Mouse (Mus musculus): ENCODE measurements around the gene Ripk1. TPM values are rescaled to one million over a fixed set of nuclear protein-coding genes. Genes with fewer than 3 reads are reported as not detected.

Ripk1 gene
- 1 to 10 TPM; 2.7 to 3.2 TPM for total RNA-seq (2021)
- long read RNA-seq, experiment 1, partial matches to known transcripts = 0 of 2 reads
- long read RNA-seq, experiment 1, other reads (novel, unspliced or antisense) = 1 of 2 reads
- long read RNA-seq, experiment 2, partial matches to known transcripts = 1 of 3 reads
- long read RNA-seq, experiment 2, other reads (novel, unspliced or antisense) = 1 of 3 reads

DNA sequence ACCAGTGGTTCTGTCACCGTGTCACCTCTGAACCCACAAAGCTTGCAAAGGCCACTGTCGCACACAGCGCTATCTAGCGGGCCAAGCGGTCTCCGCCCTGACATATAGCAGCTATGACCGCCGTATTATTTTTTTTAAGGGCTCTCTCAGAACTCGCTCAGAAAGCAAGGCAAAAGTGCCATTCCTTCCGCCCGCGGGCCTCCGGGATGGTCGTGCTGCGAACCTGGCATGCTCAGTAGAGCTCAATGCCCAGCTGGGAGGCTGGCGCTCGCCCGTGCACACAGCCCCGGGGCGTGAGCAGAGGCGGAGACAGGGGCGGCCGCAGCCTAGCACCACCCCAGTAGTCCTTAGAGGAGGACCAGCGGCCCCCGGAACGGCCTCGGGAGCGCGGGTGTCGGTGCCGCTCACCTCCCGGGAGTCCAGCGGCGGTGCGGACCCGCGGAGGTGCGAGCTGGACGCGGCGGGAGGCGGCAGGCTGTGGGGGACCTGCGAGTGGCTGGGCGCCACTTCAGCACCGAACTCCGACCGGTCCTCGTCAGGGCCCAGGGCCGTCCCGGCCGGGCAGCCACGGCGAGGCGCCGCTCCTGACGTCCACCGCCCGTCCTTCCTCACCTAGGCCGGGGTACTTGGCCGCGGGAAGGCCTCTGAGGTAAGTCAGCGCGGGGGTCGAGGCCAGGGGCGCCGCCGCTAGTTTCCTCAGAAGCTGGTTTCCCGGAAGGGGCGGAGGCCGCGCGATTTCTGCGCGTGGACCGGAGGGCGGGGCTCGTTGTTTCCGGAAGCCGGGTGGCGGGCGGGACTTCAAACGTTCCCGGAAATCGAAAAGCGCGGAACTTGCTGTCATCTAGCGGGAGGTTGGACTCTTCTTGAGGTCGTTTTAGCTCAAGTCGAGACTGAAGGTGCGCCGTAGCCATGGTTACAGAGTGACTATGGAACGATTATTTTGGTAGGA is at the start of gene Ripk1, which contains the start of gene Serpinb6a:
Gene Ripk1, plus strand, starts transcription at position 306 of the 949 bp plus-strand sequence.
Gene Serpinb6a, minus strand, starts transcription at position 737 of the 949 bp plus-strand sequence.
- peak; percentile 88 for DNase-seq (ENCODE audit: low spot score)

GRCm38 (mm10) chr13:33952947-33953346 is 49.2 kb upstream of the Ripk1 start:
- DNase-seq (ENCODE audit: low spot score) = no peak

GRCm38 (mm10) chr13:33956571-33957421 is 45.4 kb upstream of the Ripk1 start:
- peak; percentile 60 for DNase-seq (ENCODE audit: low spot score)

DNA sequence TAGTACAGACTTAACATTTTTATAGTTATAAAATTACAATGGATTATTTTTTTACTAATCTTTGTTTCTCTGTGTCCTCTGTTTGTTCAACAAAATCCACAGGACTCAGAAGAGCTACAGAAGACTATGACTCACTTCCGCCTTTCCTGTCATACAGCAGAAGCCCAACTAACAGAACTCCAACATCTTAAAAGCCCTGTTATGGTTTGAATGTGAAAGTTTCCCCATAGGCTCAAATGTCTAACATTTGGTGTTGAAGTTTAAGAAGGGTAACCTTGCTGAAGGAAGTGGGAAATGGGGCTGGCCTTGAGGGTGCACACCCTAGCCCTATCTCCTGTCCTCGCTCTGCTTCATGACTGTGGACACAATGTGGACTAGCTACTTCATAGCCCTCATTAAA is 42.4 kb upstream of the Ripk1 start:
- DNase-seq (ENCODE audit: low spot score) = no peak

DNA sequence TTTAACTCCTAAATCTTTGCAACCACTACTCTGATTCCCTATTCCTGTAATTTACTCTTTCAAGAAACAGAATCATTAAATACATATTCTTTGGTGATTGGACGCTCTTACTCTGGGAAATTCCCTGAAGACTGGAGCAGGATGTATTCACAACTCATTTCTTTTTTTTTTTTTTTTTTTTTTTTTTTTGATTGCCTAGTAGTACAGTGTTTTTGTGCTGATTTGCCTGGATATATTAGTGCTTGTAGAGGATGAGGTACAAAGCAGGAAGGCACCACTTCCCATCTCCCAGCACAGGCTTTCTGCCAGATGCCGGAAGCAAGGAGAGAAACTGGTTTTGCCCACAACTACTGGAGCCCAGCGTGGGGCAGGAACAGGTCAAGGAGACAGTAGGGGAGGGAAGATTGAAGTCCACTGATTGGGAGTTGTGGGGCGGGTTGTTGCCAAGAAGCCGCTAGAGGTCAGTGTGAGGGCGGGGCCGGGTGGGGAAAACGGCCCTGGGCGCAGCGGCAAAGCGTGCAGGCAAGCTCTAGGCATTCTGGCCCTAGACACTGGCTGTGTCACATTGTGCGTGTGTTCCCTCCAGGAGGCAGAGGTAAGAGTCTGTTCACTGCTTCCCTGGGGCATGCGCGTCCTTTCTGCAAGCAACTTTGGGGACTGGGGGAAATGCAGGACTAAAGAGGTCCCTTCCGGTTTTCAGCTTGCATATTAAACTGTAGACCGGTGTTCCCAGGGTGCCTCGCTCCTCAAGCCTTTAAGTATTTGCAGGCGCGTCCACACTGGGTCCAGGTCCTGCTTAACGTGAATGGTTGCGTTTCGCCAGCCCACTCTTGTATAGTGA is 37.7 kb upstream of the Ripk1 start, which contains the start of gene Nqo2:
Gene Nqo2, plus strand, starts transcription at position 482 of the 841 bp plus-strand sequence.
- peak; percentile 61 for DNase-seq (ENCODE audit: low spot score)

DNA sequence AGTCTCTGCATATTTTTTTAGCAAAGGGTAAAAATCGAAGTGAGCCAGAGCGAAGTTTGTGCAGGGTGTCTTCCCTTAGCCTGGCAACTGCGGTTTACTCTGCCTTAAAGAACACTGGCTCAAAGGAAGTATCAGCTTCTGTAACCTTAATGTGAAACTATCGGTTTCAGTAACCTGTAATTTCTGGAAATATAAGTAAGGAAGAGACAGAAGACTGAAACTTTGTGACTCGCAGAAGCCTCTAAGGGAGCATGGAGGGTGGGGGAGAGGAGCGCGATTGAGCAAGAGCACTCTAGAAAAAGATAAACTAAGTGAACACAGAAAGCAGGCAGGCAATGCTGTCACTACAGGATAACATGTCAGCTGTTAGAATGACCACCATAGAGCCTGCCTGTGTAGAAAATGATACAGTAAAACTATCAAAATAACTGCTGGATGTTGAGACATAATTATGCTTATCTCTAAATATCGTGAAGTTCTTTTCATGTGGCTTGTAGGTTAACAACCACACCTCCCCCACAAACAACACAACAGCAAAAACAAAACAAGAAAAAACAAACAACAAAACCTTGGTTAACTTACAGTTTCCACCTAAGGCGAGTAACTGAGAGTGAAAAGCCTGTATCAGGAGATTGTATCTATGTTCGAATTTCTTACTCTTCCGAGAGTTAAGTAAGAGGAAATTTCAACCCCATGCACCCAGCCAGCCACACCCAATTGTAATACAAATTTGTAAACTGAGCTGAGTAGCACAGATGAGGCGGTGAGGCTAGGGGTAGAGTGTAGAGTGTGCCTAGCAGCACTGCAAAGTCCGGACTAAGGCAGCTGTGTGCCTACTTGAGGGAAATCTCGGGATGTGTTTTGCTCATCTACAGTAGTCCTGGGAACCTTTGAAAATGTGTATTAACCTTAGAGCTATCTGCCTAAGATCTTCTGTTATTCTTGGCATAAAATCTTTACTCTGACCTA is 36.8 kb upstream of the Ripk1 start:
- peak; percentile 13 for DNase-seq (ENCODE audit: low spot score)

GRCm38 (mm10) chr13:33966025-33966412 is 36.1 kb upstream of the Ripk1 start:
- no peak for DNase-seq (ENCODE audit: low spot score)

DNA sequence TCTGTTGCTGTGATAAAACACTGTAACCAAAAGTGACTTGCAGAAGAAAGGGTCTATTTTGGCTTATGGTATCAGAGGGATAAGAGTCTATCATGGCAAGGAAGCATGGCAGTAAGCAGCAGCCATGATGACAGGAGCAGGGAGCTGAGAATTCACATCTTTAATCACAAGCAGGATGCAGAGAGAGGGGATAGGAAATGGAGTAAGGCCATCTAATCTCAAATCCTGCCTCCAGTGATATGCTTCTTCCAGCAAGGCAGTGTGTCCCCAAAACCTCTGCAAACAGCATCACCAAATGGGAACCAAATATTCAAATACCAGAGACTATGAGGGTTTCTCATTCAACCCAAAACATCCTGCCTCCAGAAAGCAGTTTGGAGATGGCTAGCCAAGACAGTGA is 35.6 kb upstream of the Ripk1 start:
- no peak for DNase-seq (ENCODE audit: low spot score)

- no peak for DNase-seq (ENCODE audit: low spot score)
Observed at GRCm38 (mm10) chr13:33989625-33990024, 12.5 kb upstream of the Ripk1 start.

DNA sequence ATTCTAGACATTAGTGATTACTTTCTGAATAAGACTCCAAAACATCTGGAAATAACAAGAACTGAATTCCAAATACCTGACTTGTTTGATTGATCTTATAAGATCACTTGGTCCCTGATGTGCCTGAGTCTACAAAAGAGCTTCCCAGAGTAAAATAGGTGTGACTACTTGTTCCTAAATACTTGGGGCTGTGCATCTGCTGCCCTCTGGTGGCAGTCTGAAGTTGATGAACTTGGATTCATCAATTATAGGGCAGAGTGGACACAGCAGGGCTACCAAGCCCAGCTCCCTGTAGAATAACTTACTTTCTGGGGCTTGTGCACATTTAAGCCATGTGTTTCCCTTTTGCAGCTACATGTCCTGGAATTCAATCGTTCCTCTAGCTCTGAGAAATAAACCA is 7.0 kb upstream of the Ripk1 start:
- peak; percentile 79 for DNase-seq (ENCODE audit: low spot score)

DNA sequence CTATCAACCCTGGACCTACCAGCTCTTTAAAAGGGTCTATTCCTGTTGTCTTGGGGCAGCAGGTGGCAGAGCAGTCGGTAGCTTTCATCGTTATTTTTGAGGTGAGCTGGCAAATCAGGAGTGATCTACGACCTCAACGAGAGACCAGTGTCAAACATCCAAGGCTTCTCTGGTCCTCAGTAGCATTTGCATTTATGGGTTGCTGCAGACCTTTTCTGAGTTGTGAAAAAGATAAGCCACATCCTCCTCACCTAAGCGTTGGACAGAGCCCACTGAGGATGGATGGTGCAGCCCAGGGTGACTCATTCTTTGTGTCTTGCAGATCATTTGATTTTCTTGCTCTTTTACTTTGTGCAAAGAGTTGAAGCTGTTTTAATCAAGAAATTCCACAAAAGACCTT is 895 bp downstream of the Ripk1 start:
- no peak for DNase-seq (ENCODE audit: low spot score)

DNA sequence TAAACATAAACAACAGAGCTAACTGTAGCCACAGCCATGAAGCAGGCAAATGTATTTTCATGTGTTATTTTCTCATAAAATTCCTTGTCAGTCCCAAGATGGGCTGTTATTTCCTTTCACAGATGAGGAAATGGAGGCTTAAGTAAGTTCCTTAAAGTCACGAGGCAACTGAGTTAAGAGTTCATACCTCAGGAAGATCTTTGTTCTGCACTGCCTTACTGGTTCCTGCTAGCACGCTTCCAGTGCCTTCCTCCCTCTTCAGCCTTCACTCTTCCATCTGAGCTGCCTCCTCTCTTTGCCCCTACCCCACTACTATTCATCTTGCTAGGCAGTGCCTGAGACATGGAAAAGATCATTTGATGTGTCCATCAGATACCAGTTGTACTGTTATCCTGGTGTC is 5.1 kb downstream of the Ripk1 start:
- DNase-seq (ENCODE audit: low spot score) = no peak

DNA sequence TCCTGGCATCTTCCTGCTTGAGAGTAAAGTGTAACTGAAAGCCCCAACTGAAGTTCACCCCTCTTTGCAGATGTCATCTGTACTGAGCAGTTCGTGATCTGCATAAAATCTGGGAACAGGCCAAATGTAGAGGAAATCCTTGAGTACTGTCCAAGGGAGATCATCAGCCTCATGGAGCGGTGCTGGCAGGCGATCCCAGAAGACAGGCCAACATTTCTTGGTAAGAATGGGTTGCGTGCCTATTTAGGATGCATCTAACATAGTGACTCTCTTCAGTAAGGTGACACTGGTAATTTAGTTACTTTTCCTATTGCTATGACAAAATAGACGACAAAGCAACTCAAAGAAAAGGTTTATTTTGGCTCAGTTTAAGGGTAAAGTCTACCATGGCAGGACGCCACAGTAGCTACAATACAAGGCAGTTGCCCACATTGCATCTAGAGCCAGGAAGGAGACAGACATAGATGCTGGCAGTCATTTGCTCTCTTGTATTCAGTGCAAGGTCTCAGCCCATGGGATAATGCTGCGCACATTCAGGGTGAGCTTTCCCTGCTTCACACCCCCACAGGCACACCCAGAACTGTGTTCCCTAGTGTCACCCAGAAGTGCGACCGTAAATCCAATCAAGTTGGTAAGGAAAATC is 14.9 kb downstream of the Ripk1 start:
- no peak for DNase-seq (ENCODE audit: low spot score)

DNA sequence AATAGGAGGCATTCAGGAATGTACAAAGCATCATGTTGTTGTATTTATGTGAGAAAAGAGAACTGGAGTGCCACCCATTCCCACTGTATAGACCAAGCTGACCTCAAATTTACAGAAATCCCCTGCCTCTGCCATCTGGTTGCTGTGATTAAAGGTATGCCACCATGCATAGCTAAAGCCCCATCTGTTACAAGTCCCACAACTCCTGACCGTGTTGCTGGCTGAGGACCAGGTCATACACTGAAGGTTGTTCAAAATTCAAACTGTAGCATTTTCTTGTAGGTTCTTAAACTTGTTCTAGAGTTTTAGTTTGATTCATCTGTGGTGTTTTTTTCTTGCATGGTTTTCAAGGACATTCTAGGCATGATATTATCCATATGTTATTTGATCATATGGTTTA is 16.4 kb downstream of the Ripk1 start:
- no peak for DNase-seq (ENCODE audit: low spot score)

DNA sequence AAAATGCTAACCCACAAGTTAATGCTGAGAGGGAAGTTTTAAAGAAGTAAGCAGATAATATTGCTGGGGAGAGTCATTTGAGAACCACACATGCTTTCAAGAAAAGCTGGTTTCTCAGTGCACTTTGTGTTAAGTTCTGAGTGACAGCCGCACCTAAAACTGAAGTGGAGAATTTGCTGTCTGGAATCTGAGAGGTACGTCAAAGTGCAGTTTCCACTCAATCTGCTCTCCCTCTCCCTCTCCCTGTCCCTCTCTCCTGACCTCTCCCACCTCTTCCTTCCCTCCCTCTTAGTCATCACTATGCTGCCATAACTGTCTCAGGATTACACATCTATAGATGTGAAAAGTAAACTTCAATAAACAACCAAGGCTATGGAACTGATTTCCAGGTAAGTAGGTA is 19.8 kb downstream of the Ripk1 start:
- no peak for DNase-seq (ENCODE audit: low spot score)

DNA sequence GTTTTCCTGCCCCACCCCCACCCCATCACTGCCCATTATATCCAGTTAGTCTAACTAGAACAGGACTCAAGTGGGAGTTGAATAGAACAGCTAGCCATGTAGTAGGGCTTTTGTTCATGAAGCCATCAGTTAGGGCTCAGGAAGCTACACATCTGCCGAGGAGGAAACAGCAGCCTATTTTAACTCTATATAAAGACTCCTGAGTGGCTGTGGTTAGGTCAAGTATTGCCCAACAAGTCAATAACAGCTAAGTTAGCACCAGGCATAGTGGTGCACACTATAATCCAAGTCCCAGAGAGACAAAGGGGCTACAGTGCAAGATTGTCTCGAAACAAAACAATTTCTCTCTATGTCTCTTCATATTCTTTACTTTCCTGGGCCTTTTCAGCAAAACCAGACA is 29.9 kb downstream of the Ripk1 start:
- no peak for DNase-seq (ENCODE audit: low spot score)

DNA sequence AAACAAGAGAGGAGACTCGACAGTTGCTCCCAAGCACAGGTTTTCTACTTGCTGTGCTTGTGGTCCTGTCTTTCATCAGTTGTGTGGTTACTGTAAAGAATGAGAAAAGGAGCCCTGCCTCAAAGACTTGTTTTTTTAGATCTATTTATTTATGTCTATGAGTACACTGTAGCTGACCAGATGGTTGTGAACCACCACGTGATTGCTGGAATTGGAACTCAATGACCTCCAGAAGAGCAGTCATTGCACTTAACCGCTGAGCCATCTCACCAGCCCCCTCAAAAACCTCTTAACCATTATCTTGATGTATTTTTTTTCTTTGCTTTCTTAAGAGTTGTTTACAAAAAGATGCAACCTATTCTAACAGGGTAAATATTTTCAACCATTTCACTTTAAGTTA is 33.3 kb downstream of the Ripk1 start:
- no peak for DNase-seq (ENCODE audit: low spot score)

GRCm38 (mm10) chr13:34036726-34037125 is 34.6 kb downstream of the Ripk1 start:
- no peak for DNase-seq (ENCODE audit: low spot score)
